Mouse (Mus musculus): Measurements from ENCODE around the gene Manbal.

Gene Manbal

DNA sequence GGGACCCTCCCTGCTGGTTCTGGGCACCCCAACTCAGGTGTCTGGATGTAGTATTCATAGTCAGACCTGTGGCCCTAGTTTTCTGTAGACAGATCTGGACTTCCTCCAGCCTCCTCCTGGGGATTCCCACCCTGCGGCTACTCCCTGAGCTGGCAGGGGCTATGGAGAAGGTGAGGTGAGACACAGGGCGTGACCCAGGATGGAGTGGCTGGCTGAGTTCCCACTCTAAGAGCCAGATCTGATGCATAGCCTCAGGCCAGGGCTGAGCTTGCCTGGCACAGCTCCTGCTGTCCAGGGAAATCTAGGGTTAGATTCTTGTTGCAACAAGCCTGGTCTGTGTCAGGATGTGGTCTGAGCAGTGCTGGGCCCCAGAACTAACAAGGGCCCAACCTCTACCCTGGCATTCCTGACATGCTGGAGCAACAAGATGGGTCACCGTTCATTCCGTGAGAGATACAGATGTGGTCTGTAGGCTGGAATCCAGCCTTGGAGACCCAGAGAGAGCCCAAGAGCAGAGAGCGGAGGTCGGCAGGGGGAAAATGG lies 43.8 kb downstream of the Manbal start:
- in situ Hi-C loops (cut with MboI, MseI) = no loop called here

- in situ Hi-C loops (cut with MboI, MseI) = no loop called here
These were observed 45.1 kb downstream of the Manbal start for GRCm38 (mm10) chr2:157412497-157412896.

DNA sequence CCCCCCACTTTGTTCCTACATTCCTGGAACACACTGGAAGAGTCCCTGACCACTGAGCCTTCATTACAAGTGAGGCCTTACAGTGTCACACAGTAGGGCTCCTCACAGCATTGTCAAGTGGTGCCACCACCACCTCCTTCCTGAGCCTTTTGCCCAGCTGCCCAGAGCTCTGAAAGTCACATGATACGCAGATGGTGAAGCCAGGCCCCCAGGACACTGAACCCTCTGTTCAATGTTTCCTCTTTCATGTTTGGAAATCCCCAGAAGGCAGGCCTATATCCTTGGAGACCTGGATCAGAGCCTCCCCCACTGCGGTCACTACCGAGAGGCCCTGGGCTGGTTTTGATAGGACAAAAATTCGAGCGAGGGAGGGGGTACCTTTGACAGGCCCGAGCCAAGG lies 49.8 kb downstream of the Manbal start:
- in situ Hi-C loops (cut with MboI, MseI) = no loop called here

DNA sequence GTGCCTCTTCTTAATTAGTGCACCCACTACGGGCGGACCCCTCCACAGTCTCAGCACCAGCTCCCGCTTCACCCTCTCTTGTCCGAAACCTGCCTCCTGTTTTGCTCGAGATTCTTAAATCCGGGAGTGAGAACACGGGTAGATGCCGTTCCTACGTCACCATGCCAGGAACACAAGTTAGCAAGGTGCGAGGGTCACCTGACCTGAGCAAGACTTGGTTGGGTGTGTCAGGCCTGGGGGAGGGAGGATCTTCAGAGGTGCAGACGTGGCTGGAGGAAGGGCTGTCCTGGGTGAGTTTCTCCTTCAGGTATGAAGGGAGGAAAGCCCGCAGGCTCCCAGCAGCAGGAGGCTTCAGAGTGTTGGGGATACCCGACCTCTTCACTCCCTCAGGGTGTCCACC lies 50.8 kb downstream of the Manbal start, which contains the start of gene Src:
Gene Src (plus strand): TSS at position 239 of the 400 bp plus-strand sequence.
- in situ Hi-C loops (cut with MboI, MseI) = no loop called here

GRCm38 (mm10) chr2:157418609-157419071 lies 51.2 kb downstream of the Manbal start:
- in situ Hi-C loops (cut with MboI, MseI) = no loop called here

GRCm38 (mm10) chr2:157419506-157419905 lies 52.1 kb downstream of the Manbal start:
- in situ Hi-C loops (cut with MboI, MseI) = no loop called here

GRCm38 (mm10) chr2:157420404-157420803 lies 53.0 kb downstream of the Manbal start:
- in situ Hi-C loops (cut with MboI, MseI) = no loop called here

DNA sequence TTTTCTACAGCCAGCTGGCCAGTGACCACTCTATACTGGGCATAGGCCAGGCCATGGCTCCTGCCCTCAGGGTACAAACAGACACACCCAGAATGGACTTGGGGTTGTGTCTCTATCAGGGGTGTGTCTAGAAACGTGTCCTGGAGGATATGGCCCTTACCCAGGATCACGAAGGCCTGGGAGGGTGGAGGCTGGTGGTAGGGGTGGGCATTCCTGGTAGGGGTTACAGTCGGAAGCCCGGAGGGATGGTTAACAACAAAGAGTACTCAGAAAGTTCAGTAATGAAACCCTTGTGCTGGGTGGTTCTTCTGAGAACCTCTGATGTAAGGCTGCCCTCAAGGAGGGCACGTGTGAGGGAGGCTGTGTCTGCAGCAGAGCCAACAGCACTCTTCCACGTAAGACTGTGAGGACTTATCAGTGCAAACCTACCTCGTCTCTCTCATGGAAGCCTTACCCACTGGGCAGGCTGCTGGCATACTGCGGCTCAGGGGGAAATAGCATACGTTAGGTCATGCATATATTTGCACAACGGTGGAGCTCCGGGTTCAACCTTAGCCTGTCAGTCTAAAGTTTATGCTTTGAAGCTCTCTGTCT lies 54.8 kb downstream of the Manbal start:
- in situ Hi-C loops (cut with MboI, MseI) = no loop called here

DNA sequence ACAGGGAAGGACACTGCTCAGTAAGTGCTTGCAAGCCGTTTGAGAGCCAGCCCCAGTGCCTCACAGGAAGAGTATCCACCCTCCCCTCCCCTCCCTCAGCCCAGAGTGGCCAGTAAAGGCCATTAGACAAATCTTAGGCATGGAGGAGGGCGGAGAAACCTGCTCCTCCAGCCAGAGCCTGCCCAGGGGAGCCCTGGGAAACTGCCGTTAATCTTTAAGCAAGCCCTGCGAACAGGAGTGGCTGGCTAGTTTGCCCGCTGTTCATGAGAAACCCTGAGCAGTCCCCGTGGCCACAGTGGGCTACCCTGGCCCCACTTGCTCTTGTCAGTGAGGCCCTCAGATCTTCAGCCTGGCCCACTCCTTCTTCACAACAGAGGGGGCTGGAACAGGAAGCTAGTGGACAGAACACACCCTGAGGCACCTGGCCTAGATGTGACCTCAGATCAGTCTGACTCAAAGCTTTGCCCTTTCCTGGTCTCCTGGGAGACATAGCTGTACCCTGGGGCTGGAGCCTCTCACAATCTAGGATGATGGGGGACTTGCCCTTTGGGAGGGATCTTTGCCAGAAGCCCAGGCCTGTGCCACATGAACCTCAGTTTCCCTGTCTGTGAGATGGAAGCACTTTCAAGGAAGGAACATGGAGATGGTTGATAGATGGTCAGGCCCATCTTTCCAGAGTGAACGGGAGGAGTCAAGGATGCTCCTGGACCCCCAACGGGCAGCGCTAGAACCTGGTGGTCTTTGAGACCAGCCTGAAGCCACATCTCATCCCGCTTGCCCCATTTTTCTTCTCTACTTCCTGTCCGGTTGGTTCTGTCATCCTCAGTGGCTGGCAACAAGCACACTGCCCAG lies 55.7 kb downstream of the Manbal start:
- in situ Hi-C loops (cut with MboI, MseI) = no loop called here

DNA sequence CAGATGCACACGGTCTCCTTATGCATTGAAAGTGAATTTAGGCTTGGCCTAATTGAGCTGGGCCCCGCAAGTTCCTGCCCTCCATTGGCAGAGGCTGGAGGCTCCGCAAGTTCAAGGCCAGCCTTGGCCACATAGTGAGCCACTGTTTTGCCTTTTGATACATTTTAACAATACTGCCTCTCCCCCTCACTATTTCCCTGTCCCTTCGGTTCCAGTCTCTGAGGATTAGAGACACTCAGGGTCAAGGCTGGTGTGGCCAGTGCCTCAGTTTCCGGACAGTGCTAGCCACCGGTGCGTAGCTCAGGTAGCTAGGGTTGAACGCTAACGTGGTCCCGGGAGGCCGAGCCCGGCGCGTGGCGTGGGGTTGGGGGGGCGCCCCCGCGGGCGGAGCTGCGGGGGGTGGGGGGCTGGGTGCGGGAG lies 56.3 kb downstream of the Manbal start:
- in situ Hi-C loops (cut with MboI, MseI) = no loop called here

DNA sequence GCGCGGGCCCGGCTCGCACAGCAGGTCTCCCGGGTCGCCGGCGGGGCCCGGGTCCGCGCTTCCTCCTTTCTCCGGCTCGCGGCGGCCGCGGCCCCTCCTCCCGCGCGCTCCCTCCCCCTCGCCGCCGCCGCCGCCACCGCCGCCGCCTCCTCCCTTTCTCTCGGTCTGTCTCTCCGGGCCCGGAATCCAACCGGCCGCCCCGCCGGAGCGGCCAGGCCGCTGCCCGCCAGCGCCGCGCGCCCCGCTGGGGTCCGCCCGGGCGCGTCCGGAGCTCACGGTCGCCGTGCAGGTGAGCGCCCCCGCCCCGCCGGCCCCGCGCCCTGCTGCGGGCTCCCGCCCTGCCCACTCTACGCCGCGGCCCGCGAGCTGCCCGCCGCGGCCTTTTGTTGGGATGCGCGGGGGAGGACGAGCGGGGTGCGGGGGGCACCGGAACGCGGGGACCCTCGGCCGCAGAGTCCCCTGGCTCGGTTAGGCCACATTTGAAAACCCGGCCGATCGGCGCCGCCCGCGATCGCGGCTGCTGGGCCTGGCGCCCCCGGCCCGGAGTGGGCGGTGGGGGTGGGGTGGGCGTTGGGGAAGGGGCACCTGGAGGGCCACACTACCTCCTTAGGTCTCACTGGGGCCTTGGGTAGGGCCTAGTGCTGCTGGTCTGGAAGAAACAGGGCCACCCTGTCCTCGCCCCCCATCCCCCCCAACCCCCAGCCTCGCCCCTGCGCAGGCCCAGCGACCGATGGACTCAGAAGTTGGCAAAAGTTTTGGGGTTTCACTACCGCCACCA lies 56.9 kb downstream of the Manbal start:
- in situ Hi-C loops (cut with MboI, MseI) = no loop called here

- in situ Hi-C loops (cut with MboI, MseI) = no loop called here
These were observed 57.7 kb downstream of the Manbal start for GRCm38 (mm10) chr2:157424904-157425642.

DNA sequence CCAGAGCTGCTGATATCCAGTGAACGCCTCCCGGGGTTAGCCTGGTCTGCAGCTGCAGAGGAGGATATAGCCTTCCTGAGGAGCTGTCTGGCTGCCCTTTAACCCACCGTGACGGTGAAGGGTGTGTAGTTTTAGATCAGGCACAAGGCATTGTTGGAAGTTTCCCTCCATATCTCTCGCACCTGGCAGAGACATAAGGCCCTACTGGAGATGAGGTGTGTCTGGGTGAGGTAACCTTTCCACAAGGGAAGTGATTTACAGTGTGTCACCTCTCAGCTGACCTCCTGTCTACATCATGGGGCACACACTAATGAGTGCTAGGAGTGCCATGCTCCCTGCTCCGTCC lies 58.2 kb downstream of the Manbal start:
- in situ Hi-C loops (cut with MboI, MseI) = no loop called here

DNA sequence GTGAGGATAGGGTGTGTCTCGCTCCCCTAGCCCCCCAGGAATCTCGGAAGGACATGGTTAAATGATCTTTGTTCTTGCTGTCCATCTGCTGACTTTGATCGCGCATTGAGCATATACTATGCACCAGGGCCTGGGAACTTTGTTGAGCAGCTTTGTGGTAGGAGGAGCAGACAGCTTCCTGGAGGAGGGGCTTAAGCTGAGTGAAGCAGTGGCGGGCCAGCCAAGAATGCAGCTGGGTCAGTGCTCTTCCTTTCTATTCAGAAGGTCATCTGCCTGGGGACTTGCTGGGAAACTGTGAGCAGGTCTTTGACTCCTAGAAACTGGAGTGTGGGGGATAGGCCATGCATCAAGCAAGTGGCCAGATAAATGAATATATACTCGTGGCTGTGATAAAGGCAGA lies 58.8 kb downstream of the Manbal start:
- in situ Hi-C loops (cut with MboI, MseI) = no loop called here

- in situ Hi-C loops (cut with MboI, MseI) = no loop called here
These were observed 59.8 kb downstream of the Manbal start for GRCm38 (mm10) chr2:157427164-157427563.

- in situ Hi-C loops (cut with MboI, MseI) = no loop called here
These were observed 61.2 kb downstream of the Manbal start for GRCm38 (mm10) chr2:157428351-157429139.

- in situ Hi-C loops (cut with MboI, MseI) = no loop called here
These were observed 62.3 kb downstream of the Manbal start for GRCm38 (mm10) chr2:157429735-157430134.

DNA sequence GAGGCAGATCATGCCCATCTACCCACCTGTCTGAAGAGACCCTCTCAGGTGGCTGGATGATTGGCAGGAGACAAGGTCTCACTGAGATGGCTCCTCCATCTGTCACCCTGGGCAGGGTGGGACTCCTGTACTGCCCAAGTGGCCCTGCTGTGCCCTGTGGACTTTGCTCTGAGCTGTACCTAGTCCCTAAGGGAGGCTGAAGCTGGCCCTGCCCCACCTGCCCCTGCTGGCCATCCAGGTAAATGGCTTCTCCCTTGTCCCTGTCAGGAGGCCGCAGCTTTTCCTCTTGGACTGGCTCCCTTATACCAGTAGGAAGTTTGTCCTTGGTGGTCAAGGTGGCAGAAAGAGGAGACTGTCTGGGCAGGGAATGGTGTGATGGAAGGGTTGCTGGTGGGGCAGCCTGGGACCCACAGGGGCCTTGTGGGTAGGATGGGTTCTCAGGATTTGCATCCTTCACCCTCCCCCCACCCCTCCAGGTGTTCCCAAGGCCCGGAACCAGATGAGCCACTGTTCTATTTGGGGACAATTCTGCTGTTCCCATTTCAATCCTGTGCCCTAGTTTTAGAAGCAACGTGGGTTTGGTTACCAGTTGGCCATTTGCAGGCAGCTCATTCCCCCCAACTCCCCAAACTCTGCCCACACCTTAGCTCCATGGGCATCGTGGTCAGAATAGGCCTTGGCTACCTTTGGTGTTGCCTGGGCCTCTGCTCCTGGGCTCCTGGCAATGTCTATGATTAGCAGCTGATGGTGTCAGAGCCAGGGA lies 63.5 kb downstream of the Manbal start:
- in situ Hi-C loops (cut with MboI, MseI) = no loop called here

DNA sequence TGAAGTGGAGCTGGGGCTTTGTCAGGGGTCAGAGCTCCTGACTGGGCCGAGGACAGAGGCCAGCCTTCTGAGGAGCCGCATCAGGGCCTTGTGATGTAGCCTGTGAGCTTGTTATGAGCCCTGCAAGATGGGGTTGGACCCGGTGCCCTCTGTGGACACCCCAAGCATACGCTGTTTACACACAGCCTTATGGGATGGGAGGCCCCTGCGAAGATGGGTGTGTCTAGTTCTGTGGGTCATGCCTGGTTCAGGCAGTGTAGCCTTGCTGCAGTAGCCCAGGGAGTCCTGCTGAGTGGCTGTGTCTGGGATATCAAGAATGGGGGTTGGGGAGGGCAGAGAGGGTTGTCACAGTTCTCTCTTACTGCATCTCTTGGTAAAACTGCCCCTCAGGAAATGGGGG lies 64.5 kb downstream of the Manbal start:
- in situ Hi-C loops (cut with MboI, MseI) = no loop called here

GRCm38 (mm10) chr2:157432476-157432875 lies 65.1 kb downstream of the Manbal start:
- in situ Hi-C loops (cut with MboI, MseI) = no loop called here

Data from regulatory T cell (primary cell).